Mouse (Mus musculus): ENCODE results near the gene Glis3.

GRCm38 (mm10) chr19:28395584-28395861 is 284.4 kb downstream of the Glis3 start:
- TF ChIP-seq TAL1 (IDR thresholded peaks at IDR 0.05; ENCODE audit: low read length) (no peak), GATA1 (IDR thresholded peaks at IDR 0.05; ENCODE audit: low read length) (no peak)
